Mouse (Mus musculus): ENCODE data around the gene Atp1a3. TPM values are rescaled to one million over a fixed set of nuclear protein-coding genes. Genes with fewer than 3 reads are reported as not detected.

Gene Atp1a3
- polyA plus RNA-seq, 1 experiment: 6.6 TPM

DNA sequence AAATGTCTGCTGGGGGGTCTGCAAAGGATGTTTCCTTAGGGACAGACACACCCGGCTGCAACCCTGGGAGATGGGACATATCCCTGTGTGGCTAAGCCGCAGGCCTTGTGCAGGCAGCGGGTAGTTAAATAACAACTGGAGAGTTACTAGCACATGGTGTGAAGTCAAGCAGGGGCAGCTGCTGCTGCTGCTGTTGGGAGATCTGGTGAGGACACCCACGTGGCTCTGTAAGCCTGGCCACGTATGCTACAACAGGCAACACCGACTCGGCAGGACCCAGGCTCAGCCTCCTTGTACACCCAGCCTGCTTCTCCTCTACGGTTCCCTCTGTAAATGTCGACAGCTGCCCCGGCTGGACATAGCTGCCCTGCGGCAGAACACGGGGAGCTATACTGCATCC is 36.2 kb upstream of the Atp1a3 start:
- TF ChIP-seq POLR2A (IDR thresholded peaks at IDR 0.05; ENCODE audit: insufficient read length, low read depth) (no peak), MYOG (IDR thresholded peaks at IDR 0.05; ENCODE audit: control insufficient read depth in 1 of 3, insufficient read depth in 1 of 3, insufficient read length in 2 of 3, low read depth in 2 of 3) (peak in 1 of 3 experiments; percentile 5), TCF12 (IDR thresholded peaks at IDR 0.05; ENCODE audit: insufficient read depth, poor library complexity, severe bottlenecking) (no peak), CEBPB (IDR thresholded peaks at IDR 0.05; ENCODE audit: insufficient read depth, poor library complexity, severe bottlenecking) (no peak), E2F4 (IDR thresholded peaks at IDR 0.05; ENCODE audit: insufficient read depth) (no peak), USF1 (IDR thresholded peaks at IDR 0.05; ENCODE audit: low read depth) (no peak), SRF (IDR thresholded peaks at IDR 0.05; ENCODE audit: control insufficient read depth, insufficient read length, low read depth) (no peak), REST (IDR thresholded peaks at IDR 0.05; ENCODE audit: insufficient read depth, insufficient read length) (no peak), MYOD1 (IDR thresholded peaks at IDR 0.05; ENCODE audit: control insufficient read depth in 1 of 3, insufficient read length in 2 of 3, low read depth in 2 of 3) (peak in 1 of 3 experiments; percentile 33), MAX (IDR thresholded peaks at IDR 0.05; ENCODE audit: low read depth) (no peak), POLR2AphosphoS2 (IDR thresholded peaks at IDR 0.05; ENCODE audit: insufficient read length, low read depth) (no peak), TCF3 (IDR thresholded peaks at IDR 0.05; ENCODE audit: insufficient read length, low read depth) (no peak)
- no peaks in the 10 kb centered on the region for H3K79me2 ChIP-seq (ENCODE audit: control insufficient read depth, insufficient read depth)
- H3ac ChIP-seq (ENCODE audit: control insufficient read depth, insufficient read length): no peak overlapping the region
- no peaks in the 10 kb centered on the region for H3K27me3 ChIP-seq (ENCODE audit: control insufficient read depth, insufficient read depth, insufficient read length)
- H3K4me3 ChIP-seq: no peak overlapping the region
- H3K36me3 ChIP-seq (ENCODE audit: control insufficient read depth, insufficient read depth): no peaks in the 10 kb centered on the region
- no peak overlapping the region for H3K4me2 ChIP-seq (ENCODE audit: low read depth)

DNA sequence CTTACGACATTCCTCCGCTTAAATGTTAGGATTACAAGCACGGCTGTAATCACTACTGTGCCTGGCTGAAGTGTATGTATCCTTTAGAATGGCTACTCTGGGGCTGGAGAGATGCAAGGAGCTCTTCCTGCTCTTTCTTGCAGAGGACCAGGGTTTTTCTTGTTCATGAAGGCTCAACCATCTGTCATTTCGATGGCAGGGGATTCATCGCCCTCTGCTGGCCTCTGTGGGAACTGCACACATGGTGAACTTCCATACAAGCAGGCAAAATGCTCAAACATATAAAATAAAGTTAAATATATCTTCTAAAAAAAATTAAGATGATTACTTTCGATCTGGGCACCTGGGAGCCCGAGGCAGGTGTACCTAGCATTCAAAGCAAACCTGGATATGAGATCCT is 30.2 kb upstream of the Atp1a3 start:
- Histone ChIP-seq H3K36me3 (ENCODE audit: control insufficient read depth, insufficient read depth) (no peaks in the 10 kb centered on the region), H3K4me3 (no peak overlapping the region), H3ac (ENCODE audit: control insufficient read depth, insufficient read length) (no peak overlapping the region), H3K4me2 (ENCODE audit: low read depth) (no peak overlapping the region), H3K27me3 (ENCODE audit: control insufficient read depth, insufficient read depth, insufficient read length) (no peaks in the 10 kb centered on the region), H3K79me2 (ENCODE audit: control insufficient read depth, insufficient read depth) (no peaks in the 10 kb centered on the region)
- no peak for TF ChIP-seq USF1 (IDR thresholded peaks at IDR 0.05; ENCODE audit: low read depth)
- TF ChIP-seq TCF12 (IDR thresholded peaks at IDR 0.05; ENCODE audit: insufficient read depth, poor library complexity, severe bottlenecking): no peak
- TF ChIP-seq POLR2AphosphoS2 (IDR thresholded peaks at IDR 0.05; ENCODE audit: insufficient read length, low read depth): no peak
- TF ChIP-seq MAX (IDR thresholded peaks at IDR 0.05; ENCODE audit: low read depth): no peak
- no peak for TF ChIP-seq TCF3 (IDR thresholded peaks at IDR 0.05; ENCODE audit: insufficient read length, low read depth)
- TF ChIP-seq E2F4 (IDR thresholded peaks at IDR 0.05; ENCODE audit: insufficient read depth): no peak
- TF ChIP-seq MYOG (IDR thresholded peaks at IDR 0.05; ENCODE audit: control insufficient read depth in 1 of 3, insufficient read depth in 1 of 3, insufficient read length in 2 of 3, low read depth in 2 of 3): no peak
- no peak for TF ChIP-seq REST (IDR thresholded peaks at IDR 0.05; ENCODE audit: insufficient read depth, insufficient read length)
- no peak for TF ChIP-seq SRF (IDR thresholded peaks at IDR 0.05; ENCODE audit: control insufficient read depth, insufficient read length, low read depth)
- no peak for TF ChIP-seq CEBPB (IDR thresholded peaks at IDR 0.05; ENCODE audit: insufficient read depth, poor library complexity, severe bottlenecking)
- TF ChIP-seq MYOD1 (IDR thresholded peaks at IDR 0.05; ENCODE audit: control insufficient read depth in 1 of 3, insufficient read length in 2 of 3, low read depth in 2 of 3): no peak
- no peak for TF ChIP-seq POLR2A (IDR thresholded peaks at IDR 0.05; ENCODE audit: insufficient read length, low read depth)

DNA sequence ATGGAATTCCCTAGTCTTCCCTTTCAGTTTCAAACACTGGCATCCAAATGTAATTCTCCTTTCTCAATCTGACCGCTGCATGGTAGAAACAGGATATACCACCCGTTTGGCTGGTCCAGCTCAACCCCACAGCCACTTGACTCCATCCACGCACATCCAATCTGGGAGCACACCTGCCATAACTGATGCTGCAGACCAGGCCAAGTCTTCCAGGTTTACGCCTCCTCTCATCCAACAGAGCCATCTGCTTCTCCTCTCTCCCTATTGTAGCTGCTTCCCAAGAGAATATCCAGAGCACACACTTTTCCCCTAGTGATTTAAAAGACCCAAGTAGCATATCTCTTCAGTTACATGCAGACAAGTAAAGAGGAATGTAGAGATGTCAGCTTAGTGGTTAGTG is 29.0 kb upstream of the Atp1a3 start:
- Histone ChIP-seq H3K27me3 (ENCODE audit: control insufficient read depth, insufficient read depth, insufficient read length) (no peaks in the 10 kb centered on the region), H3K36me3 (ENCODE audit: control insufficient read depth, insufficient read depth) (no peaks in the 10 kb centered on the region), H3K79me2 (ENCODE audit: control insufficient read depth, insufficient read depth) (no peaks in the 10 kb centered on the region), H3K4me2 (ENCODE audit: low read depth) (no peak overlapping the region), H3ac (ENCODE audit: control insufficient read depth, insufficient read length) (no peak overlapping the region), H3K4me3 (no peak overlapping the region)
- TF ChIP-seq REST (IDR thresholded peaks at IDR 0.05; ENCODE audit: insufficient read depth, insufficient read length) (no peak), SRF (IDR thresholded peaks at IDR 0.05; ENCODE audit: control insufficient read depth, insufficient read length, low read depth) (no peak), E2F4 (IDR thresholded peaks at IDR 0.05; ENCODE audit: insufficient read depth) (no peak), POLR2AphosphoS2 (IDR thresholded peaks at IDR 0.05; ENCODE audit: insufficient read length, low read depth) (no peak), TCF3 (IDR thresholded peaks at IDR 0.05; ENCODE audit: insufficient read length, low read depth) (no peak), TCF12 (IDR thresholded peaks at IDR 0.05; ENCODE audit: insufficient read depth, poor library complexity, severe bottlenecking) (no peak), USF1 (IDR thresholded peaks at IDR 0.05; ENCODE audit: low read depth) (no peak), MYOG (IDR thresholded peaks at IDR 0.05; ENCODE audit: control insufficient read depth in 1 of 3, insufficient read depth in 1 of 3, insufficient read length in 2 of 3, low read depth in 2 of 3) (no peak), POLR2A (IDR thresholded peaks at IDR 0.05; ENCODE audit: insufficient read length, low read depth) (no peak), MYOD1 (IDR thresholded peaks at IDR 0.05; ENCODE audit: control insufficient read depth in 1 of 3, insufficient read length in 2 of 3, low read depth in 2 of 3) (no peak), MAX (IDR thresholded peaks at IDR 0.05; ENCODE audit: low read depth) (no peak)

DNA sequence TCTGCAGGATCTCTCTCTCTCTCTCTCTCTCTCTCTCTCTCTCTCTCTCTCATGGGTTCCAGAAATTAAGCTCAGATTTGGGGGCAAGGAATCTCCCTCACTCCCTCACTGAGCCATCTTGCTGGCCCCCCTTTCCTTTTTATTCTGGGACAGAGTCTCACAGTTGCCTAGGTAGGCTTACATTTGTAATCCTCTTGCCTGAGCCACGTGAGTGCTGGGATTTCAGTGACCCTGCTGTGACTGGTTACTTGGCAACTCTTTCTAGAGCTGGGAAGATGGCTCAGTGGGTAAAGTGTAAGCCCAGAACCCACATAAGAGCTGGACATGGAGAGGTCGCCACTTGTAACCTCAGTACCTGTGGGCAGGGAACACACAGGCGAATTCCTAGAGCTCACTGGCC is 25.8 kb upstream of the Atp1a3 start:
- TF ChIP-seq MYOG (IDR thresholded peaks at IDR 0.05; ENCODE audit: control insufficient read depth in 1 of 3, insufficient read depth in 1 of 3, insufficient read length in 2 of 3, low read depth in 2 of 3): no peak
- Histone ChIP-seq H3K4me3 (no peak overlapping the region), H3K4me2 (ENCODE audit: low read depth) (no peak overlapping the region), H3K79me2 (ENCODE audit: control insufficient read depth, insufficient read depth) (no peaks in the 10 kb centered on the region), H3ac (ENCODE audit: control insufficient read depth, insufficient read length) (no peak overlapping the region), H3K27me3 (ENCODE audit: control insufficient read depth, insufficient read depth, insufficient read length) (no peaks in the 10 kb centered on the region), H3K36me3 (ENCODE audit: control insufficient read depth, insufficient read depth) (no peaks in the 10 kb centered on the region)

DNA sequence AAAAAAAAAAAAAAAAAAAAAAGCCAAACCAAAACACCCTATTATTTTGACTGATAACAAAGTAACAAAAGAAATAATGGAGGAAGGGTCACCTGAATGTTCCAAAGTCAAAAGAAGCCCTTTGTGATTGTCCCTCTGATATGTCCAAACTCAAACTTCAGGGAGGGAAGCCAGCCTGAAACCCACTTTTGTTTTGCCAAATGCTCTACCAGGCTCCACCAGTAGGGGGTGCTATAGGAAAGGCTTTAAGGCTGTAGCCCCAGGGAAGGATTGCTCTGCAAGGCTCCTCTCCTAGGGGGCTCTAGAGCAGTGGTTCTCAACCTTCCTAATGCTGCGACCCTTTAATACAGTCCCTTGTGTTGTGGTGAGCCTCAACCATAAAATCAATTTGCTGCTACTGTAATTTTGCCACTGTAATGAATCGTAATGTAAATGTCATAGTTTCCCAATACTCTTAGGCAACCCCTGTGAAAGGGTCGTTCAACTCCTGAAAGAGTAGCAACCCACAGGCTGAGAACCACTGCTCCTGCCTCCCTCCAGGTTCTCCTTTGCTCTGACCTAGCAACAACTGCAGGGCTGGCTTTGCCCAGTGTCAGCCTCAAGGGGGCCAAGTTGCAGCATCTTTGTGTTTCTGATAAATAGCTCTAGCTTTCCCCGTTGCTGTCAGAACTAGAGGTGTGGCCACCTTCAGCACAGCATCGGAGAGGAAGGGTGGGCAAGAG is 24.4 kb upstream of the Atp1a3 start:
- TF ChIP-seq TCF12 (IDR thresholded peaks at IDR 0.05; ENCODE audit: insufficient read depth, poor library complexity, severe bottlenecking): no peak
- no peak for TF ChIP-seq POLR2A (IDR thresholded peaks at IDR 0.05; ENCODE audit: insufficient read length, low read depth)
- no peak for TF ChIP-seq CEBPB (IDR thresholded peaks at IDR 0.05; ENCODE audit: insufficient read depth, poor library complexity, severe bottlenecking)
- no peak for TF ChIP-seq MYOD1 (IDR thresholded peaks at IDR 0.05; ENCODE audit: control insufficient read depth in 1 of 3, insufficient read length in 2 of 3, low read depth in 2 of 3)
- TF ChIP-seq SRF (IDR thresholded peaks at IDR 0.05; ENCODE audit: control insufficient read depth, insufficient read length, low read depth): no peak
- no peak for TF ChIP-seq POLR2AphosphoS2 (IDR thresholded peaks at IDR 0.05; ENCODE audit: insufficient read length, low read depth)
- no peak for TF ChIP-seq TCF3 (IDR thresholded peaks at IDR 0.05; ENCODE audit: insufficient read length, low read depth)
- no peak for TF ChIP-seq REST (IDR thresholded peaks at IDR 0.05; ENCODE audit: insufficient read depth, insufficient read length)
- H3K4me3 ChIP-seq: no peak overlapping the region
- no peaks in the 10 kb centered on the region for H3K79me2 ChIP-seq (ENCODE audit: control insufficient read depth, insufficient read depth)
- no peaks in the 10 kb centered on the region for H3K36me3 ChIP-seq (ENCODE audit: control insufficient read depth, insufficient read depth)
- no peaks in the 10 kb centered on the region for H3K27me3 ChIP-seq (ENCODE audit: control insufficient read depth, insufficient read depth, insufficient read length)
- no peak overlapping the region for H3K4me2 ChIP-seq (ENCODE audit: low read depth)
- H3ac ChIP-seq (ENCODE audit: control insufficient read depth, insufficient read length): no peak overlapping the region

Measured in myocyte (in vitro differentiated cells).